Mouse (Mus musculus): ENCODE measurements around the gene Neurl4.

DNA sequence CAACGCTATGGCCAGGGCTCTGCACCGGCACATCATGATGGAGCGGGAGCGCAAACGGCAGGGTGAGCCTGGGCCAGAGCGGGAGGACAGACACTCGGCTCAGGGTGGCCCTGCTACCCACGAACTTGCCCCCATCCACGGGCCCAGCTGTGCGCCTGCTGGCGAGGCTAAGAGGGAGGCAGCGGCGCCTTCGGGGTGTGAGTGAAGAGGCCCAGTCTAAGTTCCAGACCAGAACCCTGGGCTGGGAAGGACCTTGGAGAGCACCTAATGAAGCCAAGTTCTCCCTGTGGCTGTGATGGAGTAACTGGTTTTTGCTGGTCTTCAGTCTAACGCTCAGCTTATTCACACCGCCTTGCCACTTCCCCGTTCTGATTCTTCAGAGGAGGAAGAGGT is 13.5 kb downstream of the Neurl4 start:
- TF ChIP-seq POLR2A (IDR thresholded peaks at IDR 0.05; ENCODE audit: insufficient read length, low read depth) (no peak), MYOG (IDR thresholded peaks at IDR 0.05; ENCODE audit: control insufficient read depth in 1 of 3, insufficient read depth in 1 of 3, insufficient read length in 2 of 3, low read depth in 2 of 3) (no peak), USF1 (IDR thresholded peaks at IDR 0.05; ENCODE audit: low read depth) (no peak)

Data from myocyte (in vitro differentiated cells).